Mouse (Mus musculus) urinary bladder, postnatal 36 days (tissue): ENCODE results near the gene Hivep3.

ENCODE experiments used
- DNase-seq, 2 experiments: peaks; one replicate each; pipeline ENCODE4 v3.0.0; 2022; ENCODE audit warnings: low spot score in 2 of 2, mixed read lengths in 1 of 2

The Hivep3 gene

GRCm38 (mm10) chr4:120150345-120150920, 416.8 kb downstream of the Hivep3 start:
- DNase-seq, result no peak

- DNase-seq, result no peak
These were observed 418.3 kb downstream of the Hivep3 start for GRCm38 (mm10) chr4:120151906-120152305.

GRCm38 (mm10) chr4:120152648-120153047, 419.1 kb downstream of the Hivep3 start:
- no peak for DNase-seq

GRCm38 (mm10) chr4:120153736-120154135, 420.2 kb downstream of the Hivep3 start:
- no peak for DNase-seq

GRCm38 (mm10) chr4:120158714-120159310, 425.2 kb downstream of the Hivep3 start:
- no peak for DNase-seq

- peak; percentile 79 to 82 for DNase-seq
These were observed 427.8 kb downstream of the Hivep3 start, which contains the start of gene Edn2 for GRCm38 (mm10) chr4:120161166-120161949. Edn2 (plus strand) TSS chr4:120161206.

GRCm38 (mm10) chr4:120162586-120162985, 429.0 kb downstream of the Hivep3 start:
- no peak for DNase-seq

GRCm38 (mm10) chr4:120163242-120163641, 429.7 kb downstream of the Hivep3 start:
- DNase-seq, result peak in 1 of 2 experiments; percentile 34

- no peak for DNase-seq
These were observed 430.7 kb downstream of the Hivep3 start for GRCm38 (mm10) chr4:120164316-120164715.

- DNase-seq, result no peak
These were observed 434.2 kb downstream of the Hivep3 start for GRCm38 (mm10) chr4:120167778-120168177.

GRCm38 (mm10) chr4:120168346-120168745, 434.8 kb downstream of the Hivep3 start:
- DNase-seq, result no peak

- DNase-seq, result no peak
These were observed 436.9 kb downstream of the Hivep3 start for GRCm38 (mm10) chr4:120170387-120170936.

- no peak for DNase-seq
These were observed 438.6 kb downstream of the Hivep3 start for GRCm38 (mm10) chr4:120172050-120172684.

GRCm38 (mm10) chr4:120179123-120179522, 445.5 kb downstream of the Hivep3 start:
- DNase-seq, result no peak

- no peak for DNase-seq
These were observed 447.0 kb downstream of the Hivep3 start for GRCm38 (mm10) chr4:120180535-120180934.

- DNase-seq, result no peak
These were observed 450.9 kb downstream of the Hivep3 start for GRCm38 (mm10) chr4:120184374-120184991.

GRCm38 (mm10) chr4:120186441-120186840, 452.9 kb downstream of the Hivep3 start:
- DNase-seq, result no peak

- no peak for DNase-seq
These were observed 453.4 kb downstream of the Hivep3 start for GRCm38 (mm10) chr4:120186934-120187333.
